In the genomic region with DNA sequence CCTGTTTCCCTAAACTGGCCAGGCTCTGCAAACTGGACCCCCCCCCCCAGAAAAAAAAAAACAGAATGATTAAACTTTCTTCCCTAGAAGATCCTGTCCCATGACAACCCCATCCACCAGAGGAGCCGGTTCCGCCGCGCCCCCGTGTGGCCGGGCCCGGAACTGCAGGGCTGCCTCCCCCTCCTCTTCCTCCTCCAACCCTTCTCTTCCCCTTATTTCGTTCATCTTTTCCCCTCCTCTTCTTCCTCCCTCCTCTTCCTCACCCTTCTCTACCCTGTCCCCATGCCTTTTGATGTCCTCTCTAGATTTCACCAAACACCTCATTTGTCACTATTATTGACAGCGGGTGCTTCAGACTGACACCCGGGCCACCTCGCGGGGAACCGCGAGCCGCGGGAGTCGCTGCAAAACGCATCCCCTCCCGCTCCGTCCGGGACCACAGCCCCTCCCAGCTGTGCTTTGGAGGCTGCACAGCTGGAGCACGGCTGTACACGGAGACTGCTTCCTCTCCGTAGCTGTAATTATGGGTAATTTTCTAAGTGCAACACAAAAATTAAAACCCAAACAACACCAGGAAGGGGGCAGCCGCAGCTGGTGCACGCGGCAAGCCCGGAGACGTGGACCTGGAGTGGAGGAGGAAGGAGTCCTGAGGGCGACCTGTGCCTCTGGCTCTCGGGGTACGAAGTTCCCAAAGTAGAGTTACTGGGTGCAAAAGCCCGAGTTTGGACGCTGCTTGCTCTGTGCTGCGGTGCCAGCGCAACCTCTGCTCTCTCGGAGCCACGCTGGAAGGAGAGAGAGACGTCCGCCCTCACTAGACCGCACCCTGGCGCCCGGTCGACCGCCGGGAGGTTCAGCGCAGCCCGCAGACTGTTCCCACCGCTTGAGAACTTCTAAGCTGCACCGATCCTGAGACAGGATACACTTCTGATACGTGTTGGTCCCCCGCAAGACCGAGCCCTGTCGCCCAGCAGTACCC, we compare ENCODE assay signal across 8 mouse cellular contexts. TPM values are rescaled to one million over a fixed set of nuclear protein-coding genes. Genes with fewer than 3 reads are reported as not detected.
DNase-seq lines count a peak whose midpoint lies in the region; ATAC-seq and TF ChIP-seq lines count a peak whose summit lies in the region.

No protein-coding gene starts in this region.

- peak overlapping the region; percentile 99 for H3K27ac ChIP-seq in embryonic facial prominence, embryonic 14.5 days (replicated peaks; ENCODE audit: low read depth, low read length)
- peak overlapping the region; percentile 99 for H3K27ac ChIP-seq in heart, embryonic 11.5 days (ENCODE audit: low read depth, low read length)
- H3K27ac ChIP-seq in liver, postnatal 0 days (ENCODE audit: low read depth), result peak overlapping the region; percentile 96
- 0 out of 2 replicates have a peak overlapping the region, but pooled peaks have one; percentile 6 for H3K27ac ChIP-seq in neural tube, embryonic 12.5 days

- H3K36me3 ChIP-seq in embryonic facial prominence, embryonic 14.5 days (ENCODE audit: control insufficient read depth, insufficient read depth, low read length), result no peaks in the 10 kb centered on the region
- no peaks in the 10 kb centered on the region for H3K36me3 ChIP-seq in heart, embryonic 11.5 days (ENCODE audit: control insufficient read depth, insufficient read depth, low read length)
- H3K36me3 ChIP-seq in liver, postnatal 0 days (replicated peaks; ENCODE audit: insufficient read depth, low read length), result no peaks in the 10 kb centered on the region
- H3K36me3 ChIP-seq in neural tube, embryonic 12.5 days, result no peaks in the 10 kb centered on the region

- no peak for TF ChIP-seq EP300 in liver, postnatal 0 days (IDR thresholded peaks at IDR 0.05; ENCODE audit: low read depth)

- WGBS in embryonic facial prominence, embryonic 14.5 days, result under 1% methylated on average over 42 of the region's 54 CpGs
- WGBS in heart, embryonic 11.5 days (ENCODE audit: insufficient replicate concordance), result under 1% methylated on average over 54 of the region's 54 CpGs
- WGBS in liver, postnatal 0 days (ENCODE audit: insufficient replicate concordance), result 1% methylated on average over 53 of the region's 54 CpGs
- under 1% methylated on average over 54 of the region's 54 CpGs for WGBS in neural tube, embryonic 12.5 days

- H3K9ac ChIP-seq in embryonic facial prominence, embryonic 14.5 days (ENCODE audit: low read depth, low read length), result peak overlapping the region; percentile 64
- peak overlapping the region; percentile 86 for H3K9ac ChIP-seq in heart, embryonic 11.5 days (ENCODE audit: low read depth, low read length)
- H3K9ac ChIP-seq in liver, postnatal 0 days (replicated peaks), result peak overlapping the region; percentile 67
- H3K9ac ChIP-seq in neural tube, embryonic 12.5 days, result peak overlapping the region; percentile 56

- TF ChIP-seq CTCF in liver, postnatal 0 days (IDR thresholded peaks at IDR 0.05; ENCODE audit: low read depth), result peak; percentile 96

- peaks cover 21% of the 10 kb centered on the region for H3K4me1 ChIP-seq in embryonic facial prominence, embryonic 14.5 days (ENCODE audit: control insufficient read depth, insufficient read depth, low read length)
- peaks cover 21% of the 10 kb centered on the region for H3K4me1 ChIP-seq in heart, embryonic 11.5 days (ENCODE audit: control insufficient read depth, insufficient read depth, low read length)
- H3K4me1 ChIP-seq in liver, postnatal 0 days (ENCODE audit: insufficient read depth), result peaks cover 48% of the 10 kb centered on the region
- peaks cover 57% of the 10 kb centered on the region for H3K4me1 ChIP-seq in neural tube, embryonic 12.5 days

- peak overlapping the region; percentile 80 for H3K4me3 ChIP-seq in embryonic facial prominence, embryonic 14.5 days (ENCODE audit: low read depth, low read length)
- peak overlapping the region; percentile 58 for H3K4me3 ChIP-seq in heart, embryonic 11.5 days (ENCODE audit: low read depth, low read length)
- peak overlapping the region; percentile 50 for H3K4me3 ChIP-seq in liver, postnatal 0 days (ENCODE audit: low read depth, low read length)
- peak overlapping the region; percentile 36 for H3K4me3 ChIP-seq in neural tube, embryonic 12.5 days

- ATAC-seq in embryonic facial prominence, embryonic 14.5 days (ENCODE audit: low read depth), result peak; percentile 3
- ATAC-seq in heart, embryonic 11.5 days (replicated peaks; ENCODE audit: insufficient number of reproducible peaks, low FRiP score, low TSS enrichment), result no peak
- peak; percentile 29 for ATAC-seq in liver, postnatal 0 days
- ATAC-seq in neural tube, embryonic 12.5 days (ENCODE audit: low FRiP score, low read depth), result no peak; the same call in 1 of the 2 replicates

- peak overlapping the region; percentile 83 for H3K4me2 ChIP-seq in embryonic facial prominence, embryonic 14.5 days (ENCODE audit: low read depth, low read length)
- peak overlapping the region; percentile 100 for H3K4me2 ChIP-seq in heart, embryonic 11.5 days
- H3K4me2 ChIP-seq in liver, postnatal 0 days (ENCODE audit: low read depth, low read length), result peak overlapping the region; percentile 88
- peak overlapping the region; percentile 81 for H3K4me2 ChIP-seq in neural tube, embryonic 12.5 days (replicated peaks)

- peak; percentile 89 for DNase-seq in CD4-positive, CD25-positive, alpha-beta regulatory T cell, adult 2 months (ENCODE audit: low read depth, low spot score)
- peak; percentile 91 for DNase-seq in adrenal gland, postnatal 25 days
- DNase-seq in embryonic facial prominence, embryonic 14.5 days (ENCODE audit: low spot score), result no peak
- DNase-seq in kidney, adult 9 months, result peak; percentile 78
- peak; percentile 90 for DNase-seq in liver, postnatal 0 days
- peak; percentile 94 for DNase-seq in thymus, postnatal 14 days

- H3K27me3 ChIP-seq in embryonic facial prominence, embryonic 14.5 days (replicated peaks; ENCODE audit: control insufficient read depth, insufficient read depth, low read length), result no peaks in the 10 kb centered on the region
- no peaks in the 10 kb centered on the region for H3K27me3 ChIP-seq in heart, embryonic 11.5 days (ENCODE audit: control insufficient read depth, insufficient read depth, low read length)
- H3K27me3 ChIP-seq in liver, postnatal 0 days (ENCODE audit: insufficient read depth, low read length), result peaks cover 6% of the 10 kb centered on the region; the same call in 1 of the 2 replicates
- H3K27me3 ChIP-seq in neural tube, embryonic 12.5 days (replicated peaks), result no peaks in the 10 kb centered on the region

- H3K9me3 ChIP-seq in embryonic facial prominence, embryonic 14.5 days (ENCODE audit: control insufficient read depth, low read length), result no peaks in the 10 kb centered on the region
- no peaks in the 10 kb centered on the region for H3K9me3 ChIP-seq in heart, embryonic 11.5 days (replicated peaks; ENCODE audit: control insufficient read depth, low read length)
- no peaks in the 10 kb centered on the region for H3K9me3 ChIP-seq in liver, postnatal 0 days (ENCODE audit: low read length)
- no peaks in the 10 kb centered on the region for H3K9me3 ChIP-seq in neural tube, embryonic 12.5 days

RNA-seq across cellular contexts. Expression of a gene that starts 2.4 kb away (rescaled TPM):
- total RNA-seq in adrenal gland, postnatal 25 days (2021), result 82.0 and 88.2 TPM in 2 replicates
- 120 and 132 TPM in 2 replicates for polyA plus RNA-seq in embryonic facial prominence, embryonic 14.5 days (2014; fragmentation: Nextera tagmentation; extraction: Ambion mirVana)
- 72.5 and 78.9 TPM in 2 replicates for polyA plus RNA-seq in heart, embryonic 11.5 days (2014; fragmentation: Nextera tagmentation; extraction: Ambion mirVana)
- 32.5 and 35.4 TPM in 2 replicates for polyA plus RNA-seq in liver, postnatal 0 days (2015; fragmentation: Nextera tagmentation; extraction: Ambion mirVana)
- polyA plus RNA-seq in neural tube, embryonic 12.5 days (2016; fragmentation: Nextera tagmentation; extraction: Ambion mirVana), result 139 and 144 TPM in 2 replicates

RNA-seq across cellular contexts. Expression of a gene that starts 4.9 kb away (rescaled TPM):
- total RNA-seq in adrenal gland, postnatal 25 days (2021), result 1.0 and 2.2 TPM in 2 replicates
- 1.8 and 2.3 TPM in 2 replicates for polyA plus RNA-seq in embryonic facial prominence, embryonic 14.5 days (2014; fragmentation: Nextera tagmentation; extraction: Ambion mirVana)
- 0.19 and 0.59 TPM in 2 replicates for polyA plus RNA-seq in heart, embryonic 11.5 days (2014; fragmentation: Nextera tagmentation; extraction: Ambion mirVana)
- polyA plus RNA-seq in liver, postnatal 0 days (2015; fragmentation: Nextera tagmentation; extraction: Ambion mirVana), result 9.8 and 10.4 TPM in 2 replicates
- polyA plus RNA-seq in neural tube, embryonic 12.5 days (2016; fragmentation: Nextera tagmentation; extraction: Ambion mirVana), result 0.68 and 1.3 TPM in 2 replicates

RNA-seq across cellular contexts. Expression of a gene that starts 16.9 kb away (rescaled TPM):
- total RNA-seq in adrenal gland, postnatal 25 days (2021), result 89.7 and 101 TPM in 2 replicates
- polyA plus RNA-seq in embryonic facial prominence, embryonic 14.5 days (2014; fragmentation: Nextera tagmentation; extraction: Ambion mirVana), result 94.5 and 107 TPM in 2 replicates
- 86.0 and 95.3 TPM in 2 replicates for polyA plus RNA-seq in heart, embryonic 11.5 days (2014; fragmentation: Nextera tagmentation; extraction: Ambion mirVana)
- 18.8 and 21.6 TPM in 2 replicates for polyA plus RNA-seq in liver, postnatal 0 days (2015; fragmentation: Nextera tagmentation; extraction: Ambion mirVana)
- 116 TPM in 2 replicates for polyA plus RNA-seq in neural tube, embryonic 12.5 days (2016; fragmentation: Nextera tagmentation; extraction: Ambion mirVana)

RNA-seq across cellular contexts. Expression of a gene that starts 21.2 kb away (rescaled TPM):
- 2.2 and 5.7 TPM in 2 replicates for total RNA-seq in adrenal gland, postnatal 25 days (2021)
- 0.28 and 0.29 TPM in 2 replicates for polyA plus RNA-seq in embryonic facial prominence, embryonic 14.5 days (2014; fragmentation: Nextera tagmentation; extraction: Ambion mirVana)
- 0.26 and 0.37 TPM in 2 replicates for polyA plus RNA-seq in heart, embryonic 11.5 days (2014; fragmentation: Nextera tagmentation; extraction: Ambion mirVana)
- polyA plus RNA-seq in liver, postnatal 0 days (2015; fragmentation: Nextera tagmentation; extraction: Ambion mirVana), result 2.1 and 2.3 TPM in 2 replicates
- 0.14 TPM in 1 of 2 replicates, not detected in the other for polyA plus RNA-seq in neural tube, embryonic 12.5 days (2016; fragmentation: Nextera tagmentation; extraction: Ambion mirVana)

RNA-seq across cellular contexts. Expression of a gene that starts 49.1 kb away (rescaled TPM):
- total RNA-seq in adrenal gland, postnatal 25 days (2021), result 98.1 and 129 TPM in 2 replicates
- 59.8 and 62.7 TPM in 2 replicates for polyA plus RNA-seq in embryonic facial prominence, embryonic 14.5 days (2014; fragmentation: Nextera tagmentation; extraction: Ambion mirVana)
- 38.9 and 41.6 TPM in 2 replicates for polyA plus RNA-seq in heart, embryonic 11.5 days (2014; fragmentation: Nextera tagmentation; extraction: Ambion mirVana)
- 31.0 and 32.2 TPM in 2 replicates for polyA plus RNA-seq in liver, postnatal 0 days (2015; fragmentation: Nextera tagmentation; extraction: Ambion mirVana)
- polyA plus RNA-seq in neural tube, embryonic 12.5 days (2016; fragmentation: Nextera tagmentation; extraction: Ambion mirVana), result 181 and 188 TPM in 2 replicates

Comparison
In these comparisons a context has a peak if more than half of its experiments do, and no peak if none do; other contexts are left out.
1. ATAC-seq: peak in embryonic facial prominence, embryonic 14.5 days (single experiment) and liver, postnatal 0 days (single experiment); none in heart, embryonic 11.5 days (single experiment) and neural tube, embryonic 12.5 days (single experiment).
2. H3K27ac ChIP-seq: peak in every context shown above with its lines; median percentile 99 in embryonic facial prominence, embryonic 14.5 days; 99 in heart, embryonic 11.5 days; 96 in liver, postnatal 0 days; 6 in neural tube, embryonic 12.5 days.
3. Peak in every context shown above with its lines, with median percentiles within 50 percentile points of each other: H3K4me2 ChIP-seq, H3K4me3 ChIP-seq and H3K9ac ChIP-seq.